Mouse (Mus musculus) ovary, postnatal 10 days (tissue): ENCODE measurements around the gene Eif4g3.

Experiments
- DNase-seq: peaks from one replicate; pipeline ENCODE4 v3.0.0; 2022; ENCODE audit warnings: low spot score

Eif4g3 gene

DNA sequence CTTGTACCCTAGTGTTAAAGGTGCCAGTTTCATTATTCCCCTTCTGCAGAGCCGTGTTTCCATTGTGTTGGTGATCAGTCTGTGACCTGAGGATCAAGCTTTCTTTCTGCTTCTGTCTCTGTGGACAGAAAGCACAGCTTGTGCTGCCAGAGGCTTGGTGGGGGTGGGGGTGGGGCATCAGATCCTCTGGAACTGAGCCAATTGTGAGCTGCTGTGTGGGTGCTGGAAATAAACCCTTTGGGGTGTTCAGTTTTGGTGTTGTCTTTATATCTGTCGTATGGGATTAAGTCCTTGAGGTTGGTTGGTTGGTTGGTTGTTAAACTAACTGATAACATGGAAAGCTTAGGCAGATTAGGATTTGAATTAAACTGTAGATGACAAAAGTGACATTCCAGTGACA lies 171.0 kb downstream of the Eif4g3 start:
- no peak for DNase-seq

- DNase-seq: no peak
Measured at GRCm38 (mm10) chr4:138164860-138165259, 172.0 kb downstream of the Eif4g3 start.

DNA sequence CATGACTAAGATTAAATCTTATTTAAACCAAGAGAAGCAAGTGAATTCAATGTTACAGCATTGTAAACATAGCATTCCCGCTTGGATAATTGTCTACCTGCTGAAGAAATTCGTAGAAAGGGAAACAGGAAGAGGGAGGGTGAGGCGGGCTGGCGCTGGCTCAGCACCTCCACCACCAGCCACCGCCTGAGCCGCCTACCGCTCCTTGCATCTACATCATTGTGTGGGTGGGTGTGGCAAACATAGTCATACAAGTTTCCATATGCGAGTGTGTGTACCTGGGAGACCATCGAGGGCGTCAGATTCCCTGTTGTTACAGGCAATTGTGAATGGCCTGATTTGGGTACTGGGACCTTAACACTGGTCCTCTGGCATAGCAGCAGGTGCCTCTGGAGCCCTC lies 173.7 kb downstream of the Eif4g3 start:
- DNase-seq: no peak

DNA sequence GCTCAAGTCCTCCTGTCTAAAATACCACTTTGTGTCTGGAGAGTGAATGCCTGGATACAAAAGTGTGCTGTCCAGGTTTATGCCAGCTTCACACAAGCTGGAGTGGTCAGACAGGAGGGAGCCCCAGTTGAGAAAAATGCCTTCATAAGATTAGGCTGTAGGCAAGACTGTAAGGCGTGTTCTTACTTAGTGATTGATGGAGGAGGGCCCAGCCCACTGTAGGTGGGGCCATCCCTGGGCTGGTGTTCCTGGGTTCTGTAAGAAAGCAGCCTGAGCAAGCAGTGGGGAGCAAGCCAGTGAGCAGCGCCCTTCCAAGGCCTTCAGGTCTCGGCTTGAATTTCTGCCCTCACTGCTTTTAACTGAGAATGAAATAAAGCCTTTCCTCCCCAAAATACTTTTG lies 175.3 kb downstream of the Eif4g3 start:
- DNase-seq: no peak

DNA sequence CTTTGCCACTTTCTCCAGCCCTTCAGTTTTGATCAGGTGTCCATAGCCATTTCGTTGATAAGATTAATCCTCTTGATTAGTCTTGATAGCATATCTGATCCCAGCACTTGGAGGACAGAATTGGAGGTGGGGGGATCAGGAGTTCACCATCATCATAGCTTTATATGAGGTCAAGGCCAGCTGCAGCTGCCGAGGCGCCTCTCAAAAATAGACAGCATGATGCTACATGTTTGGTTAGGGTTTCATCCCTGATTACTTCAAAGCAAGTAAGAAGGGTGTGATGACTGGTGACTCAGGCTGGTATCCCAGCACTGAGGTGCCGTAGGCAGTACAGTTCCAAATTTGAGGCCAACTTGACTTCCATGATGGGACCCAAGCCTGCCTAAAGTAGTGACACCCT lies 176.6 kb downstream of the Eif4g3 start:
- DNase-seq: no peak

DNA sequence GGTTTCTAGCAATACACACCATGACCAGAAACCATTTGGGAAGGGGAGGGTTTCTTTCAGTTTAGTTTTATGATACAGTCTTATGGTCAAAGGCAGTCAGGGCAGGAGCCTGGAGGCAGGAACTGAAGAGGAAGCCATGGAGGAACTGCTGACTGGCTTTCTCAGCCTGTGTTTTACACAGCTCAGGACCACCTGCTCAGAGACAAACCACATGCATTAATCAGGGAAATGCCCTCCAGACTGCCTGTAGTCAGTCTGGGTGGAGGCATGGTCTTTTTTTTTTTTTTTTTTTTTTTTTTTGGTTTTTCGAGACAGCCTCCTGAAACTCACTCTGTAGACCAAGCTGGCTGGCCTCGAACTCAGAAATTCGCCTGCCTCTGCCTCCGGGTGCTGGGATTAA lies 179.9 kb downstream of the Eif4g3 start:
- no peak for DNase-seq

DNA sequence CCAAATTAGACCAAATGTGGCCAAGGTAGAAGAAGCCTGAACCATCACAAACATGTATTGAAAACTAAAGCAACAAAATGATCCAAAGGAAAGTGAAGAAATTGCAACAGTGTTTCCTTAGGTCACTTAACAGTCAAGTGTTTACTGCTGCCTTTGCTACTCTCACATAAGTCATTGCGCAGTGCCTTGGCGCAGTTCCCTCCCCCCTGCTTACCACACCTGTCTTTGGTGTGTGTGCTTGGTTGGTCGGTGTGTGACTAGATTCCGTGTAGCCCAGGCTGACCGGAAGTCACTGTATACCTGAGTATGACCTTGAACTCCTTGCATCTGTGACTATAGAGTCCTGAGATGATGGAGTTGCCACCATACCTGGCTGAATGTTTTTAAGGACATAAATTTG lies 186.6 kb downstream of the Eif4g3 start:
- DNase-seq: no peak

GRCm38 (mm10) chr4:138180719-138181118 lies 187.9 kb downstream of the Eif4g3 start:
- no peak for DNase-seq

GRCm38 (mm10) chr4:138184056-138184455 lies 191.2 kb downstream of the Eif4g3 start:
- DNase-seq: no peak

DNA sequence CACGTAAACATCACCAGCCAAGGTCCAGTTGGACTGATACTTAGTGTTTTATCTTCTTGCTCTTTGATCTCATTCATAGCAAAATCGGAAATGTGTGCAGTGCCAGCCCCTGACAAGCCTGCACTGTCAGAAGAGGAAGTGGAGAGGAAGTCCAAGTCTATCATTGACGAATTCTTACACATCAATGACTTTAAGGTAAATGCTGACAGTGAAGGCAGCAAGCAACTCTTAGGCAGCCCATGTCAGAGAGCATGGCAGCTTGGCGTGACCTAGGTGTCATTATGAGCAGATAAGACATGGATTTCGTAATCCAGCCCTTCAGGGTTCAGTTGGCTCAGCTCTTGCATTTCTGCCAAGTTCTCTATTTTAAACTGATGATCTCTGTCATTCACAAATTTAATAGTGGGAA lies 191.8 kb downstream of the Eif4g3 start:
- DNase-seq: no peak

DNA sequence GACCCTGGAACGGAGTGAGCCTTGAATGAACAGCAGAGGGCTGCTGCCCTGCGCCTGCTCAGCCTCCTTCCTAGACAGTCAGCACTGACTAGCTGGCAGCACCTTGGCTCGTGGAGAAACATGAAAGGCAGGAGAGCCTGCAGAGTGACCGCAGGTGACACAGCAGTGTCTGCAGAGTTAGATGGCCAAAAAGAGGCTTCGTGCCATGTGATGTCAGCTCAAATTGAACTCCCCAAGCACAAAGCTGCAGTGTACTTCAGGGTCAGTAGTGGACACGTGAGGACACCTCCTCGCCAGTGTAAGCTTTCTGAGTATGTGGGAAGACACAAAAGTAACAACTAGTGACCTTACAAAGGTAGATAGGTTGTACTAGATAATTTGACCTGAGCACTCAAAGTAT lies 193.1 kb downstream of the Eif4g3 start:
- no peak for DNase-seq

- DNase-seq: no peak
Measured at GRCm38 (mm10) chr4:138187995-138188394, 195.2 kb downstream of the Eif4g3 start.

GRCm38 (mm10) chr4:138192561-138192960 lies 199.7 kb downstream of the Eif4g3 start:
- no peak for DNase-seq

GRCm38 (mm10) chr4:138200769-138201168 lies 207.9 kb downstream of the Eif4g3 start:
- no peak for DNase-seq

DNA sequence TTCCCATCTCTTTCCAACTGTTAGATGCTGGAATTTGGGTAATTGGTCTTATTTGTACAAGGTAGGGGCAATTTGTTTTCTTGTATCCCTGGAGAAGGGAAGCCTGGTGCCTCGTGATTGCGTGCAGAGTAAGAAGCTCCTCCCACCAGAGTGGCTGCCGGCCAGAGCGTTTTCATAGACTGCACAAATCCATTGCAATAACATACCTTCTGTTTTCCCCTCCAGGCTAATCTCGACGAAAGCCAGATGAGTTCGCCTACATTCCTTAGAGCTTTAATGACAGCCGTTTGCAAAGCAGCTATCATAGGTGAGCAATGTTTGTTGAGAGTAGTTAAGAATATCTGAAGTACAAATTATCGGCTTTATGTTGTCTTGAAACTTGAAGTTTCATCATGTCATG lies 208.9 kb downstream of the Eif4g3 start:
- DNase-seq: no peak

DNA sequence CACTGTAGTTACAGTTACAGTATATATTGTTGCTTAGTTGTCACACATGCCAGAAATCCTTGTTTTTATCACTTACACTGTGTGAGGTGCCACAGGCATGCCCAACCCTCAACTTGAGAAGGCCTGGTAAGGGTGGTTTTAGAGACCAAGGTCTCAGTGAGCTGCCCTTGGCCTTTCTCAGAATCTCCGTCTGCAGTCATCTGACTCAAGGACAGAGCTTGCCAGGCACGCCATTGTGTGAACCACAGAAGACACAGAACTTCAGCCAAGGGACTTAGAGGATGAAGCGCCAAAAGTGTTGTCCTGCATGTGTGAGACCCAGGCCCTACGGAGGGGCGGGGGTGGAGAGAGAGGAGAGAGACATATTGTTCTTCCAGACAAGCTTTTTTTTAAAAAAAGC lies 217.3 kb downstream of the Eif4g3 start:
- no peak for DNase-seq

DNA sequence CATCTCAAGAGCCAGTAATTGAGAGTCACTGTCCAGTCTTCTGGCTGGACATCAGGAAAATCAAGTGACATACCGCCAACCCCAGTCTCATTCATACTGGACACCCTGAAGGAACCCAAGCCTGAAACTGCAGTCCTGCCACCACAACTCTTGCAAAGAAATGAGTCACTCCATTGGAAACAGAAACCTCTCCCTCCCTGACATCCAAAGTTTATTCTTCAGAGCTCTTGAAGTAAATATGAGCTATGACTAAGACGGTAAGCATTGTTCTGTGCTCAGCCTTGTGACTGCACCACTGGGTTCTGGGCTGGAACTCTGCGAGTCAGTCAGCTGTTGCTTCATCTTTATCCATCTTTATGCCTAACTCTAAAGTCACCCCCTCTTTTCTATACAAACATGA lies 221.0 kb downstream of the Eif4g3 start:
- no peak for DNase-seq

DNA sequence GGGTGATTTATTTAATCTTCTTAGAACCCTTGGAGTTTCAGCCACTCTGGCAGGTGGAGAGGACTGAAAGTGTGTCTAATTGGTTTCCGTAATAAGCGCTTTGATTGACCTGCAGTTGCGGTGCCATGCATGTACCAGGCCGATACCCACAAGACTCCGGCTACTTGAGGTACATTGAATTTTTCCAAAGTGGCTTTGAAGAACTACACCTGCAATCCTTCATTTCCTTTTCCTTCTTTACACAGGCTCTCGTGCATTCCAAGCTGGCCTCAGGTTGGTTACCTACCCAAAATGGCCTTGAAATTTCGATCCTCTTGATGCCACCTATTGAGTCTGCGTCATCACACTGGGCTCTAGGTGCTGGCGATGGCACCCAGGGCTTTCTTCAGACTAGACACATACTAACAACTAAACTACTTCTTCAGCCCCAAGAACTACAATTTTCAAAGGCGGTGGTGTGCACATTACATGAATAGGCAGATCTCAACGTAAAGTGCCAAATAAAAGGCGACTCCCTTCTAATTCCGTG lies 222.9 kb downstream of the Eif4g3 start:
- no peak for DNase-seq

GRCm38 (mm10) chr4:138216200-138216890 lies 223.5 kb downstream of the Eif4g3 start, which contains the start of gene Hp1bp3:
Hp1bp3 (plus strand) TSS chr4:138216296.
- peak; percentile 63 for DNase-seq

DNA sequence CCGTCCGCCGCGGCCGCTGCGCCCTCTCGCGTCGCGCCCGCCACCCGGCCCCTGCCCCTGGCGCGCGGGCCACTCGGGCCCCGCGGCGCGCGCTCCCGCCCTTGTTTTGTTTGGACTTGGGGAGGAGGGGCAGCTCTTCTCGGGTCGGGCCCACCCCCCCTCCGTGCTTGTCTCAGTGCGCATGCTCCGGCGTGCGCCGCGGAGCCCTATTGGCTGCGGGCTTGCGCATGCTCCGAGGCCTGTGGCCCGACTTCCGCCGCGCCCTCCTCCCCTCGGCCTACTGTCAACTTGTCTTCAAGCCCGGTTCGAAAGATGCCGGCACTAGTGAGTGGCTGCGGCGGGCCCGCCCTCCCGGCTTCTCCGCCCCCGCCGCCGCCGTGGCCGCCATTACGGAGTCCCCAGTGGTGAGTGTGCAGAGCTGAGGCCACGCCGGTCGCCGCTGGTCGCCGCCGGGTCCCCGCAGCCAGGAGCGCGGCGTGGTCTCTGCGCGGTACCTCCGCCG lies 224.1 kb downstream of the Eif4g3 start:
- peak; percentile 90 for DNase-seq

DNA sequence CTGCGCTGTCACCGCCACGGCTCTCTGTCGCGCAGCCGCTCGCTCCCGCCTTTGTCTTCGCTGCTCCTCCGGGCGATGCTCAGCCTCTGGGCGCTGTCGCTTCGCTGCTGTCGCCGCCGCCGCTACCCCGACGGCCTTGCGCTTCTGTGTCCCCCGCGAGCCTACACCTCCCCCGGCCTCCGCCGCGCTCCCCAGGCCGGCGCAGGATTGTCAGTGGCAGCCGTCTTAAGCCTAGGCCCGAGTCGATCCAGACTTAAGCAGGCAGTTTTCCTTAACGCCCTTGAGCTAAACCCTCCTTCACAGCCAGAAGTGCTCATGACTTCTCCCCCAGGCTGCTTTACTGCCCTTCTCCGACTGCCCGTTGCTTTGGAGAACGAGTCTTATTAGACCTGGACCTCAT lies 224.6 kb downstream of the Eif4g3 start:
- DNase-seq: no peak

DNA sequence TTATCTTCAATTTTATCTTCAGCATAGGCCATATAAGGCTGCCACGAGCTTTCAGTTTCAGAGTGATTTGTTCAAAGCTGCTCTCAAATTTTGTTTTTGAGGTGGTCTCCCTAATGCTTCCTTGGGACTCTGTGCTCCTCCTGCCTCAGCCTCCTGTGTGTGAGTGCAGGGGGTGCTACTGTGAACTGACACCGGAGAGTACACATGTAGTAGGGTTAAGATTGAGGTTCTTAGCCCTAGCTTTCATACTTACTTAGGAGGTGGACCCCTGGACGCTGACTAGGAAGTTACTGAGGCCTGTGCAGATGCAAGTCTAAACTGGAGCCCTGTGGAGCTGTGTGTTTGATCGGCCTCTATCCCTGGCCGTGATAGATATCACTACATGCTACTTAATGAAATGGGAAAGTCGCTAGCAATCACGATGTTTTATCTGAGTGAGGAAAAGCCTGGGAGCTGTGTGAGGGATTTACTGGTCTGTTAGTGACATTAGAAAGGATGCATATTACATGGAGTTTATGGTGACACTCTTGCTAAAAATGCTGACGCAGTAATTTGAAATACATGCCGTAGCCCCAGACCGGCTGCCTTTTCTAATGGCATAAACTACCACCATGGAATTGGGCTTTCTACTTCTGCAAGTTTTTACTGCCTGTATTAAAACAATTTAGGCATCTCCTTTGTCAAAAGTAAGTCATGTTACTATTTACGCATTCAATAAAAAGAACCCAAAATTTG lies 225.3 kb downstream of the Eif4g3 start:
- no peak for DNase-seq

DNA sequence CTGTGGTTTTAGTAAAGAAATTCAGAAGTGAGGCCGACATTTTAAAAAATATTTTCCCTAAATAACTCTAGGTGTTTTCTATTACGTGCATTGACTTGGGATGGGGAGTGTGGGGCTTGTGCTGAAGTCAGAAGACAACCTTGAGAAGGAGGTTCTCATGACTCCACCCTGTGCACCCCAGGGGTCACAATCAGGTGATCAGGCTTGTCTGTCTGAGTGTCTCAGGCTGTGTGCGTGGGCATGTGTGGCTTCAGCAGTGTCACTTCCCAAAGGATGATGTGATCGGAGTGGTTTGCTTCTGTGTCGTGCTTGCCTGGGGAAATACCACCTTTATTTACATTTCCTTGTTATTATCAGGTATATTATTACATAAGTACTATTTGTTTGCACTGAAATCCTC lies 226.5 kb downstream of the Eif4g3 start:
- DNase-seq: no peak
